Mouse (Mus musculus): ENCODE results near the gene S100a5.

GRCm38 (mm10) chr3:90623435-90624071 lies 15.2 kb downstream of the S100a5 start:
- TF ChIP-seq CTCF (IDR thresholded peaks at IDR 0.05; ENCODE audit: low read depth) (no peak), EP300 (optimal IDR thresholded peaks at IDR 0.05) (no peak)

Data from stomach, postnatal 0 days (tissue).